Mouse (Mus musculus): ENCODE measurements around the gene Agfg1.

Agfg1 gene

GRCm38 (mm10) chr1:82825256-82825655, 14.0 kb upstream of the Agfg1 start:
- no peak for DNase-seq (ENCODE audit: low spot score)

GRCm38 (mm10) chr1:82825783-82826182, 13.5 kb upstream of the Agfg1 start:
- no peak for DNase-seq (ENCODE audit: low spot score)

- DNase-seq (ENCODE audit: low spot score), result peak; percentile 50
Observed at GRCm38 (mm10) chr1:82826911-82827310, 12.4 kb upstream of the Agfg1 start.

GRCm38 (mm10) chr1:82830771-82831170, 8.5 kb upstream of the Agfg1 start:
- no peak for DNase-seq (ENCODE audit: low spot score)

GRCm38 (mm10) chr1:82831547-82832240, 7.6 kb upstream of the Agfg1 start:
- no peak for DNase-seq (ENCODE audit: low spot score)

GRCm38 (mm10) chr1:82832495-82833021, 6.7 kb upstream of the Agfg1 start:
- DNase-seq (ENCODE audit: low spot score), result no peak

GRCm38 (mm10) chr1:82833501-82833900, 5.8 kb upstream of the Agfg1 start:
- DNase-seq (ENCODE audit: low spot score), result no peak

GRCm38 (mm10) chr1:82834572-82834971, 4.7 kb upstream of the Agfg1 start:
- DNase-seq (ENCODE audit: low spot score), result no peak

- DNase-seq (ENCODE audit: low spot score), result no peak
Observed at GRCm38 (mm10) chr1:82836342-82837217, 2.7 kb upstream of the Agfg1 start.

GRCm38 (mm10) chr1:82837579-82837978, 1.7 kb upstream of the Agfg1 start:
- DNase-seq (ENCODE audit: low spot score), result no peak

- DNase-seq (ENCODE audit: low spot score), result no peak
Observed at GRCm38 (mm10) chr1:82838469-82839295, 601 bp upstream of the Agfg1 start.

- DNase-seq (ENCODE audit: low spot score), result peak; percentile 47
Observed at GRCm38 (mm10) chr1:82839614-82840421, 535 bp downstream of the Agfg1 start.

GRCm38 (mm10) chr1:82855729-82856128, 16.4 kb downstream of the Agfg1 start:
- no peak for DNase-seq (ENCODE audit: low spot score)

GRCm38 (mm10) chr1:82858236-82858635, 19.0 kb downstream of the Agfg1 start:
- no peak for DNase-seq (ENCODE audit: low spot score)

GRCm38 (mm10) chr1:82860391-82860790, 21.1 kb downstream of the Agfg1 start:
- DNase-seq (ENCODE audit: low spot score), result no peak

- peak; percentile 11 for DNase-seq (ENCODE audit: low spot score)
Observed at GRCm38 (mm10) chr1:82870202-82870601, 30.9 kb downstream of the Agfg1 start.

GRCm38 (mm10) chr1:82879172-82879571, 39.9 kb downstream of the Agfg1 start:
- no peak for DNase-seq (ENCODE audit: low spot score)

- no peak for DNase-seq (ENCODE audit: low spot score)
Observed at GRCm38 (mm10) chr1:82880196-82880595, 40.9 kb downstream of the Agfg1 start.

- DNase-seq (ENCODE audit: low spot score), result no peak
Observed at GRCm38 (mm10) chr1:82893269-82893668, 54.0 kb downstream of the Agfg1 start.

- DNase-seq (ENCODE audit: low spot score), result no peak
Observed at GRCm38 (mm10) chr1:82900567-82900966, 61.3 kb downstream of the Agfg1 start.

GRCm38 (mm10) chr1:82901201-82901600, 61.9 kb downstream of the Agfg1 start:
- no peak for DNase-seq (ENCODE audit: low spot score)
